Mouse (Mus musculus): ENCODE data around the gene Xrcc4. TPM values are rescaled to one million over a fixed set of nuclear protein-coding genes. Genes with fewer than 3 reads are reported as not detected.

The Xrcc4 gene
- total RNA-seq, 2 experiments from 2014 or later: 4.1 to 14.8 TPM

DNA sequence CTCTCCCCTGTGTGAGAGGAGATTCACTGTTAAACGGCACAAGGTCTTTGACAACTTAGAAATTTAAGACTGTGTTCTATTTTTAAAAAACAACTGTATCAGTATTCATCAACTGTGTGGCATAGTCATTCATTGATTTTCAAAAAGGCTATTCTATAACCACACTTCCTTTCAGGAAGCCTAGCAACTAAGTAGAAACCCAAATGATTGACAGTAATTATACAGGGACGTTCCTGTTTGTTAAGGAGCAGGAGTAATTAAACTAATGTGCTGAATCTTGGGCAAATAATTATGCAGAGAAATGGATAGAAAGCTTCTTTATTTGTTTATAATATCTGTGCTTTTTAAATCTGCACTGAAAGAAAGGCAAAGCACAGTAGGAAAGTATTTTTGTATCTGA lies 103.3 kb downstream of the Xrcc4 start:
- ATAC-seq (replicated peaks; ENCODE audit: low FRiP score, low TSS enrichment, poor library complexity, severe bottlenecking): no peak

DNA sequence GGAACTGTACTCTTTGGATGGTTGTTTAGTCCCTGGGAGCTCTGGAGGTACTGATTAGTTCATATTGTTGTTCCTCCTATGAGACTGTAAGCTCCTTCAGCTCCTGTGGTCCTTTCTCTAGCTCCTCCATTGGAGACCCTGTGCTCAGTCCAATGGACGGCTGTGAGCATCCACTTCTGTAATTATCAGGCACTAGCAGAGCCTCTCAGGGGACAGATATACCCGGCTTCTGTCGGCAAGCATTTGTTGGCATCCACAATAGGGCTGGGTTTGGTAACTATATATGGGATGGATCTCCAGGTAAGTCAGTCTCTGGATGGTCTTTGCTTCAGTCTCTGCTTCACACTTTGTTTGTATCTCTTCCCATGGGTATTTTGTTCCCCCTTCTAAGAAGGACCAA lies 118.5 kb downstream of the Xrcc4 start:
- no peak for ATAC-seq (replicated peaks; ENCODE audit: low FRiP score, low TSS enrichment, poor library complexity, severe bottlenecking)

DNA sequence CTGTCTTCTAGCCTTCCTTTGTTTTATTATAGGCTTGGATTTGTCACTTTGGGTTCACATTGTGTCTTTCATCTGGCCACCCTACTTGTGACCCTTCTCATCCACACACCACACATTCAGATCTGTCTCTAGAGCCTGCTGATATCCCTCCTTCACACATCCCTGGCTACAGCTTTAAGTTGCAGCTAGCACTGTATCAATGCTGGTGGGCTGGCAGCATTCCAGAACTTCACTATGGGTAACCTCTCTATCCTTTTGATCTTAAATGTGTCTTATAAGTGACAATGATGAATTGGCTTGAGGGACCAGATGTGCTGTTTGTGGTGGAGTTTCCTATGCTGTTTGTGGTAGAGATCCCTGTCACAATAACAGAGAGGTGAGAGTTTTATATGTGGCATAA lies 120.7 kb downstream of the Xrcc4 start:
- ATAC-seq (replicated peaks; ENCODE audit: low FRiP score, low TSS enrichment, poor library complexity, severe bottlenecking): no peak

DNA sequence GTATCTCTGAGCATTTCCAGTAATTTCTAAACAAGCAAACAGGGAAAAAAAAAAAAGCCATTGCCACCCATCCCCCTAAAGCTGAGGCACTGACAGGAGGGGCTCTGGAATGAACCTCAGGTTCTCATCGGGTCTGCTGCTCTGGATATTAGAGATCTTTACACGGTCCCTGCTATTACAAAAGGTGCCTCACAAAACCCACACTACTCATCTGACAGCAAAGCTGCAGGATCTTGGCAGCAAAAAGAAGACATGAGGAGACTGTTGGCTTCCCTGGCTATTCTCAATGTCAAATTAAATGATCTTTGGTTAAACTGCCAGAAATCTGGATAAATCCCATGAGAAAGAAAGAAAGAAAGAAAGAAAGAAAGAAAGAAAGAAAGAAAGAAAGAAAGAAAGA lies 145.1 kb downstream of the Xrcc4 start:
- no peak for ATAC-seq (replicated peaks; ENCODE audit: low FRiP score, low TSS enrichment, poor library complexity, severe bottlenecking)

DNA sequence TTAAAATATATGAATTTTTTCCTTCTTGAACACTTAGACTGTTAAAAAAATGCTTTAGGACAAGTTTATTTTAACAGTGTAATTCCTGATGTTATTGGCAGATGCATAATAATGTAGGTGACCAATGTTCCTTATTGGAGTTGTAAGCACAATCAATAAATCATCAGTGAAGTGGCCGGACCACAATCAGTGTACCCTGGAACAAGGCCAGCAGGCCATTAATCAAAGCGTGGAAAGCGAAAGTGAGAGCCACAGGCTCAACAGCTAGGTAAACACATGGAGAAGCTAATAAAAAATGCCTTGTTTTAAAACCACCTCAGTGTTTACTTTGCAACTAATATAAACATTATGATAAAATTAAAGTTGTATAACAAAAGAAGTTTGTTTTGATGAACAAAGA lies 159.9 kb downstream of the Xrcc4 start:
- no peak for ATAC-seq (replicated peaks; ENCODE audit: low FRiP score, low TSS enrichment, poor library complexity, severe bottlenecking)

DNA sequence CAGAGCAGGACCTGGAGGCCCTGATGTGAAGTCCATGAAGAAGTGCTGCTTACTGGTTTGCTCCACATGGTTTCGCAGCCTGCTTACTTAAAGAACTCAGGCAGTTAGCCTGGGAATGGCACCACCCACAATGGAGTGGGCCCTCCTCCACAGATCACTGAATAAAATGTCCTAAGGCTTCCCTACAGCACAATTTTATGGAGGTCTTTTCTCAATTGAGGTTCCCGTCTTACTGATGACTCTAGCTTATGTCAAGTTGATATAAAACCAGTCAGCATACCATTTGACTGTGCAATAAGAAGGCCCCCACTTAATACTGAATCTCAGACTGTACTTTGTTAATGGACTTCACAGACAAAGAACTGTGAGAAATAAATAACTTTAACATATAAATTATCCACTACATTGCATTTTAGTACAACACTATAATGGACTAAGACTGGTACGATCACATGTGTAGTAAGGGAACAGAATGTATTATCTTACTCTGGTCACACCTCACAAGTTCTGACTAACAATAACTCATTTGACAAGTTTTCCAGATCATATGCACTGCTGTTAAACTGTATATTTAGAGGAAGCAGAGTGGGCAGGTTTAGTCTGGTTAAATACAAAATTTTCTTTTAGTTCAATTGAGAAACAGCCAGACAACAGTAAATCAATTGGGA lies 170.5 kb downstream of the Xrcc4 start:
- no peak for ATAC-seq (replicated peaks; ENCODE audit: low FRiP score, low TSS enrichment, poor library complexity, severe bottlenecking)

DNA sequence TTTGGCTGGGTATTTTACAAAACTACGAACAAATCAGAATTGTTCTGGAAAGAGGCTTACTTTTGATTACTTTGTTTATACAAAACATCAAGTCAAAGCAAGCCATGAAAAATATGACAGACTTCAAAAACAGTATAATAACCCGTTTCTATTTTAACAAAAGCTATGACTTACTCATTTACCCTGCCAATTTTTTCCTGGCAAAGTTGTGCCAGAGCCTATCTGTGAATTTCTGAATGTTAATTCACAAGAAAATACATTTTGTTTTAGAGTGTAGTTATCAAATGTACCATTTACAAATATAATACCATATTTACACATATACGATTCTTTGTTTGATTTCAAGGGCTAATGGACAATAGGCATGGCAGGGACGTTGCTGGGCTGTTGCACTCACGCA lies 175.1 kb downstream of the Xrcc4 start:
- no peak for ATAC-seq (replicated peaks; ENCODE audit: low FRiP score, low TSS enrichment, poor library complexity, severe bottlenecking)

DNA sequence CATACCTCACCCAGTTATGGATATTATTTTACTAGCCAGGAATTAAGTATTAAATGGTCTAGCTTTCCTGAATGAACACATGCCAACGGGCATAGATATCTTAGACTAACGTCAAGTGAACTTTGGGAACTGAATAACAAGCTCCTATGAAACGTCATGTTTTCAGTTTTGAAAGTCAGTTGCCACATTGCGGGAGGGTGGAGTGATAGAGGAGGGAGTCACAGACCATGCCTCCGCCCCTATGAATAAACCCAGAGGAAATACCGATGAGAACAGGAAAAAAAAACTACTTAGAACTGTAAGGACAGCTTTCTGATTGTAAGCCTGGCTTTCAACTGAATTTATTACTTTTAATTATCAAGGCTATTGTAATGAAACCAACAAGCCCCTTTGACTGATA lies 175.5 kb downstream of the Xrcc4 start:
- ATAC-seq (replicated peaks; ENCODE audit: low FRiP score, low TSS enrichment, poor library complexity, severe bottlenecking): no peak

DNA sequence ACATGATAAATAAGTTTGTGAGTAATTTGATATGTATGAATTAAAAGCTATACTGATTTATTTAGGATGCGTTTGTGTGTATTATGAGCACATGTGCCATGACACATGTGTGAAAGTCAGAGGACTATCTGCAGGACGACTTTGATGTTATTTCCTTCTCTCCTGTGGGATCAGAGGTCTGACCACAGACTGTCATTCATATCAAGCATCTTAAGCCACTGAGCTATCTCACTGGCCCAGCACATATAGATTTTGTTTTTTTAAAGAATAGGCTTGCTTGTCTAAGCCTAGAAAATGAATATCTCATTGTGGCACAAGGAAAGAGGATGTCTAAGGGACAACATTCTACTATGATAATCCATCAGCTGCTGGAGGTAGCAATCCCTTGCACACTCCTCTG lies 183.3 kb downstream of the Xrcc4 start:
- ATAC-seq (replicated peaks; ENCODE audit: low FRiP score, low TSS enrichment, poor library complexity, severe bottlenecking): no peak

DNA sequence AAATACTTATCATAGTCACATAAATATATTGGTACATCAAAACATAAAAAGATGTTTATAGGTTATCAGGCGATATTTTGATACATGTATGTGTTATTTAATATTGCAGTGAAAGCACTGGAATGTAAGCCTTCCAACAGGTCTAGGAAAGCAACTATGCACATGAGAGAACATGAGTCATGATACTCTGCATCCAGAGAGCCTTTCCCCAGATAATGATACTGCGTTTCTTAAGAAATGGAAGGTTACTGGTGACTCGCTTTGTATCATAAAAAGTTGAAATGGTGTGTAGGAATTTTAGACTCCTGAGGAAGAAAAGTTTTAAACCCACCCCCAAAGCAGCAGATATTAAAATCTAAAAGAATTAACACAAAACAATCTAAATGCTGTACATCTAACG lies 190.3 kb downstream of the Xrcc4 start:
- ATAC-seq (replicated peaks; ENCODE audit: low FRiP score, low TSS enrichment, poor library complexity, severe bottlenecking): no peak

DNA sequence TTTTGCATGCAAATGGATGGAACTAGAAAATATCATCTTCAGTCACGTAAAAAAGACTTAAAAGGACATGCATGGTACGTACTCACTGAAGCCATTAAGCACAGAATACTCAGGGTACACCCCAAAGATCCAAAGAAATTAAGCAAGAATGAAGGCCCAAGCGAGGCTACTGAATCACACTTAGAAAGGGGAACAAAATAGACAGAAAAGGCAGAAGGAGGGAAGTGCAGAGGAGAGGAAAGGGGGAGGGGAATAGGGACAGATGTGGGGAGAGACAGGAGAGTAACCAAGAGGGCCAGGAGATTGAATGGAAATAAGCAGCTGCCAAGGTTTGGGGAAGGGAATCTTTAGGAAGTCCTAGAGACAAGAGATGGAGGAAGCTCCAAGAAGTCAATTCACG lies 197.3 kb downstream of the Xrcc4 start:
- no peak for ATAC-seq (replicated peaks; ENCODE audit: low FRiP score, low TSS enrichment, poor library complexity, severe bottlenecking)

DNA sequence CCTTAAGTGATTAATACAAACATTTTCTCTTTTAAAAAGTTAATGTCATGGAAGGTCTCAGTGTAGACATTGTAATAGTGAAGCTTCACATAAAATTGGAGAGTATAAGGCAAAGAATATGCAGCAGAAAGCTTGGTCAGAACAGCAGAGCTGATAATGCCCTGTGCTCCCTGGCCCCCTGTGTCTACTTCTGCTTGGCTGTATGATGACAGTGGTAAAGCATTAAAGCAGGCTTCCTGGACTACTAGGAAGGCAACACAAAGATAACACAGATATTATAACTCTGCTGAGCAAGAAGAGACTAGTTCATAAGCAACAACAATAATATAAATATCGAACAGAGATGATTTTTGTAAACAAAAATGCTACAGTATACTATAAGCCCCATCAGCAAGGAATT lies 199.2 kb downstream of the Xrcc4 start:
- no peak for ATAC-seq (replicated peaks; ENCODE audit: low FRiP score, low TSS enrichment, poor library complexity, severe bottlenecking)

DNA sequence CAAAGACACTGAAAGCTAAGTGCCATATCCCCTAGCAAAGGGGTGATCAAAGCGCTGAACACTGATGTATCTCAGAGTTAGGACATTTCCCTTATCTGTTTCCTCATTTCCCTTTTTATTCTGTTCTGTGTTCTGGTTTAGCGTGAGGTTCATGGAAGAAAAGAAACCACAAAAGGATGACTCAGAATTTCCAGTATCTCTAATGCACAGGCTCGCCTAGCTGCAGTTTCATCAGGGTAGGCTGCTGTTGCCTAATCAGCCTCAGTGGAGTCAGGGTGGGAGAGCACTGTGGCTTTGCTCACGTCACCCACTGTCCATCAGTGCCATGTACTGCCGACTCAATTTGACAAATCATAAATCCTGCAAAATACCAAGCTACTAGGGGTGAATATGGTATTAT lies 200.3 kb downstream of the Xrcc4 start:
- peak; percentile 98 for ATAC-seq (replicated peaks; ENCODE audit: low FRiP score, low TSS enrichment, poor library complexity, severe bottlenecking)

DNA sequence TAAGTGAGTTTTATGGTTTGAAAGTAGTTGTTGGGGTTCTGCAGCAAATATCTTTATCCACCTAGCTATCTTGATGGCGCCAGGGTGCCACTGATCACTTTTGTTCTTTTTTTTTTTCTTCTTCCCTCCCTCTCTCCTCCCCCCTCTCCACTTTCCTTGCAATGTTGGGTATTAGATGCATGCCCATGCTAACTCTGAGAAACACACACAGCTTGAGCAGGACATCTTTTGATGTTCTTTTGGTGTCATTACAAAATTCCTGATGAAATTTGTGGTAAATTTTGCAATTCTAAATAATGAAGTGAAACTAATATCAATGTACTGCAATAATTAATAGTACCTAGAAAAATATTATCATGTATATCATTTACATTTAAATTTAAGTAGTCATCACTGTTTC lies 205.9 kb downstream of the Xrcc4 start:
- no peak for ATAC-seq (replicated peaks; ENCODE audit: low FRiP score, low TSS enrichment, poor library complexity, severe bottlenecking)

DNA sequence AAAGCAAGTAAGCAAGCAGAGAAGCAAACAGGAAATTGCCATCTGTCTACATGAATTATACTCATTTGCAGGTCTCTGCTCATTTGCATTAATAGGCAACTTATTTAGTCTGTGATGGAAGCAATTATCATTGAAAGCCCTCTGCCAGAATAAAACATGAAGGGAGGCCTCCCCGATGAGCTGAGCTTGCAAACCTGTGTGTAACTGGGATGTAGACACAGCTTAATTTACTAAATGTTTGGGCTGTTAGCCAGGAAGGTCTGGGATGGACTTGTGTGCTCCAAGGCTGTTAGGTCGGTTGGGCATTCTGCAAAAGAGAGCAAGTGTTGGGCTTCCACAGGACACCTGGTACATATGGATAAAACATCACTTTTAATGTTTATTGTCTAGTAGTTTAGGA lies 208.1 kb downstream of the Xrcc4 start:
- no peak for ATAC-seq (replicated peaks; ENCODE audit: low FRiP score, low TSS enrichment, poor library complexity, severe bottlenecking)

DNA sequence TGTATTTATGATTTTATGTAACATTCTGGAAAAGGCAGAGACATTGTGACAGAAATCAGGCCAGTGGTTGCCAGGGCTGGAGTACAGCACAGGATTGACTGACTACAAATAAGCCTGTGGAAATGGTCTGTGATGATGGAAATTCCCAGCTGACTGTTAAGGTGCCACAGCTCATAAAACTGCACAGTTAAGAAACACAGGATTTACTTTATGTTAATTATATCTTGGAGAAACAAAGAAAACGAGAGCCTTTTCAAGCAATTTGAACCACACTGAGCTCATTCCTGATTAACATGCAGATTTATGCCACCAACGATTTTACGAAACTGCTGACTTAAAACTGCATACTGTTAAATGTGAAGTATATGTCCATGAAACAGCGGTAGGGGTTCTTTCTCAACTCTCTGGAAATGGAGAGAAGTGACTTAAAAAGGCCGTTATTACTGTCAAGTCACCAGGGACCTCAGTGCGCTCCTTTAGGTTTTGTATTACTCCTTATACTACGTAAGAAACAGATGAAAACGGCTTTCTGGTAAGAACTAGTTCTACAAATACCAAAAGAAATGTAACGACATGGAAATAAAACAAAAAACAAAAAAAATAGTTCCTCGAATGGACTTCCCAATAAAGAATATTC lies 210.5 kb downstream of the Xrcc4 start:
- no peak for ATAC-seq (replicated peaks; ENCODE audit: low FRiP score, low TSS enrichment, poor library complexity, severe bottlenecking)

DNA sequence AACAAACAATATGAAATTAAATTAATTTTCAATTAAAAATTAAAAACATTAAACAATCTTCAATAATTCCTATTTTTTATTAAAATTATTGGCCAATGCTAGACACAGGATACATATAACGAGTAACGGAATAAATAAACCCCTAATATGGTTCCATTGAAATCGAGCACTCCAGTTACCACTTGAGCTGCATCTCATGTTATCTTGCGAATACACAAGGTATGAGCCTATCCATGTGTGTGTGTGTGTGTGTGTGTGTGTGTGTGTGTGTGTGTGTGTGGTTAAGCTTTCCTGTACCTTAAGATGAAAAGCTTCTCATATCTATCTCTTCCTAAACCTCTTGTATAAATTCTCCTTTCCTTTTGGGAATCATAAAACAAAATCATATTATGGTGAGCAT lies 213.9 kb downstream of the Xrcc4 start:
- no peak for ATAC-seq (replicated peaks; ENCODE audit: low FRiP score, low TSS enrichment, poor library complexity, severe bottlenecking)

DNA sequence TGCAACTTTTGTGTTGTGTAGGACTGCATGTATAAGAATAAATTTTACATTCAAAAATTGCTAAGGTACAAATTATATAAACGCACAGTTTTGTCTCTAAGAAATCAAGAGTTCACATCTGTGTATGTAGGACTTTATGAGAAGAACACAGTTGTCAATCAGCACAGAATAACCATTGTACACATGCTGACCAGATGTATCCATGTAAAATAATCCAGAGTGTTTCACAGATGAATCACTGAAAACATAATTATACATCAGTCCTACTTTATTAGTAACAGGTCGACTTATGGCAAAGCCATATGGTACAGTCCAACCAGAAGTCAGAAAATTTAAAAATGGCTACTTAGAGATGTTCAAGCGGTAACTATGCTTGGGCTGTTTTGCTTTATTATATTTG lies 216.7 kb downstream of the Xrcc4 start:
- ATAC-seq (replicated peaks; ENCODE audit: low FRiP score, low TSS enrichment, poor library complexity, severe bottlenecking): no peak

DNA sequence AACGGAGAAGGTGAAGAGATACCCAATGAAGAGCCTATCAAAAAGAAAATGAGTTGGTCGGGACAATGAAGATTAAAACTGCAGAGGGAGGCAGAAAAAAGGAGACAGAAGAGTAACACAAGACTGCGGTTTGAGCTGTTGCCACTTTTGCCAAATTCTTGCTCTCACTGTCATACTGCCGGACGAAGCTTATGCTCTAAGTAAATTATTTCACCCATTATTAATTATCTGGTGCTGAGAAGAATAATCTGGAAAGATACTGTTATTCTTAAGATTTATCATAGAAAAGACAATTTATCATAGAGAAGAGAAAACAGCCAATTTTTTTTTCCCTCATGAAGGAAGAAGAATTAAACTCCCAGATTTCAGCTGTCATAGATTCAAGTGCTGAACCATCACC lies 235.3 kb downstream of the Xrcc4 start:
- ATAC-seq (replicated peaks; ENCODE audit: low FRiP score, low TSS enrichment, poor library complexity, severe bottlenecking): no peak

DNA sequence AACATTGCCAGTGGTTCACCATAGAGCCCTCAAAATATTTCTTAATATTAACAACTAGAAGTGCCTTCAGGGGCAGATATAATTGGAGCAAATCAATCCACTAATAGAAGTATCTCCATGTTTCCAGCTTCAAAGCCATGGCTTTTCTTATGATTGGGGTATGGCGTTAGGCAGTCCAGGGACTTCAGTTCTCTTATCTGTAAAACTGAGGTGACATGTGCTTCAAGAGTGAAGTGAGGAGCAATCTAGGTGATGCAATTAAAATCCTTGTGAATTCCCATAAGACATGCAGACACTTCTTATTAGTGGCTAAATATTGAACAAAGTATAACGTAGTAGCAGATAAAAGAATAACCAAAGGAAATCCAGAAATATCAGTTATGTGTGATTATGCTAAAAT lies 238.7 kb downstream of the Xrcc4 start:
- no peak for ATAC-seq (replicated peaks; ENCODE audit: low FRiP score, low TSS enrichment, poor library complexity, severe bottlenecking)

DNA sequence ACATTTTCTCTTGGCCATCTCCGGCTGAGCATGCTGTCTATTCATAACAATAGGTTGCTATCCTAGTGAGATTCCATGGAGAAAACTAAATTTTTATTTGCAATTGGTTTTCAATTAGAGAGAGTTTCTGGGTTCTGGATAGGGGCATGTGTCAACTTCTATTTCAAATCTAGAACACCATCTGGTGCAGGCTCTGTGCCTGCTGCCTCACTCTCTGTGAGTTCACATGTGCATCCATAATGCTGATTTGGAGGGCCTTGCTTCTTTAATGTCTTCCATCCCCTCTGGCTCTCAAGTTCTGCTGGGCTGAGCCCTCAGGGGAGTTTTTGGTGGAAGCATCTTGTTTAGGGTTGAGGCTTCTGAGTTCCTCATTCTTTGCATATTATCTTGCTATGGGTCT lies 239.5 kb downstream of the Xrcc4 start:
- ATAC-seq (replicated peaks; ENCODE audit: low FRiP score, low TSS enrichment, poor library complexity, severe bottlenecking): no peak

DNA sequence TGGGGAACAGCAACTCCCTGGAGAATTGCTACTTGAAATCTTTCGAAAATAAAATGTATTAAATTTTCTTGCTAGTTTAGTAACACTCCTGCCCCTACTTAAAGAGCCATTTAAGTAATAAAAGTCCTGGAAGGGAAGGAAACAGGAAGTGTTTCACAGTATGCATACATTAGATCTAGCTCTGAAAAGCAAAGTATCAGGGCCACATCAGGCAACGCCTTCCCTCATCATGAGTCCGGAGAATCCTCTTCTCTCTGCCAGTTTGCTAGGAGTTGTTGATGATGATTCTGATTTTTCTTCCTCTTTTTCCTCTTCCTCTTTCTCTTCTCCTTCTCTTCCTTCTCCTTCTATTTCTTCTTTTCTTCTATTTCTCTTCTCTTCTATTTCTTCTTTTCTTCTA lies 250.8 kb downstream of the Xrcc4 start:
- ATAC-seq (replicated peaks; ENCODE audit: low FRiP score, low TSS enrichment, poor library complexity, severe bottlenecking): no peak

Data from megakaryocyte-erythroid progenitor cell, adult 5-6 weeks (primary cell).